Mouse (Mus musculus): ENCODE measurements around the gene Lrrc8a. TPM values are rescaled to one million over a fixed set of nuclear protein-coding genes. Genes with fewer than 3 reads are reported as not detected.

The Lrrc8a gene
- polyA plus RNA-seq, 1 experiment from 2014 or later, result 62.2 TPM

GRCm38 (mm10) chr2:30205629-30206357, 31.7 kb upstream of the Lrrc8a start, which contains the start of gene Kyat1:
Gene Kyat1, minus strand, starts transcription at chr2:30205847.
- H3K9ac ChIP-seq (replicated peaks; ENCODE audit: low read depth, low read length), result peak within 1 kb of the TSS; percentile 58
- H3K36me3 ChIP-seq (ENCODE audit: control insufficient read depth, insufficient read depth, low read length), result no peaks in the 10 kb centered on the region
- H3K4me3 ChIP-seq (ENCODE audit: low read depth, low read length), result peak within 1 kb of the TSS; percentile 58
- H3K4me1 ChIP-seq (ENCODE audit: control insufficient read depth, insufficient read depth, low read length), result peaks cover 12% of the 10 kb centered on the region
- no peaks in the 10 kb centered on the region for H3K9me3 ChIP-seq (ENCODE audit: control insufficient read depth, low read length)
- ATAC-seq (ENCODE audit: low read depth), result peak; percentile 98
- WGBS, result under 1% methylated on average over 44 of the region's 44 CpGs
- no peaks in the 10 kb centered on the region for H3K27me3 ChIP-seq (ENCODE audit: control insufficient read depth, insufficient read depth, low read length)
- H3K4me2 ChIP-seq (ENCODE audit: low read depth, low read length), result peak within 1 kb of the TSS; percentile 63
- H3K27ac ChIP-seq (ENCODE audit: low read depth, low read length), result peak within 1 kb of the TSS; percentile 76

DNA sequence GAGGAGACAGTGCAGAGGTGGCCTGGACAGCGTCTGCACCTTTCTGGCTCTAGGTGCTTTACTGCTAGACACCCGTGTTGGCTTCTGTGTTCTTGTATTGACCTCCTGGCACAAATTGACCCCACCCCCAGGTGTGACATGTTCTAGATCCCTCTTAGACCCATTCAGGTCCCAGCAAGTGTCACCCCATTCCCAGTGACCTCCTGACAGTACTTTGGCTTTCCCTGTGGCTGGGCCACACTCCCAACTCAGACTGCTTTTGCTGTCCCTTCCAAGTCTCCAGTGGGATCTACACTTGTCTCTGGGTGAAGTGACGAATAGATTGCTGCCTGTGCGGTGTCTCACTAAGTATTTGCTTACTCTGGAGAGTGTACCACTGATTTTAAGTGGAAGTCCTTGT, 30.1 kb upstream of the Lrrc8a start:
- H3K36me3 ChIP-seq (ENCODE audit: control insufficient read depth, insufficient read depth, low read length), result no peaks in the 10 kb centered on the region
- 81% methylated on average over 4 of the region's 4 CpGs for WGBS

GRCm38 (mm10) chr2:30207886-30208285, 29.6 kb upstream of the Lrrc8a start:
- Histone ChIP-seq H3K27ac (ENCODE audit: low read depth, low read length) (no peak overlapping the region), H3K27me3 (ENCODE audit: control insufficient read depth, insufficient read depth, low read length) (no peaks in the 10 kb centered on the region), H3K9me3 (ENCODE audit: control insufficient read depth, low read length) (no peaks in the 10 kb centered on the region), H3K4me3 (ENCODE audit: low read depth, low read length) (no peak overlapping the region), H3K4me2 (ENCODE audit: low read depth, low read length) (no peak overlapping the region), H3K36me3 (ENCODE audit: control insufficient read depth, insufficient read depth, low read length) (no peaks in the 10 kb centered on the region), H3K9ac (replicated peaks; ENCODE audit: low read depth, low read length) (no peak overlapping the region), H3K4me1 (ENCODE audit: control insufficient read depth, insufficient read depth, low read length) (peaks cover 12% of the 10 kb centered on the region)
- no peak for ATAC-seq (ENCODE audit: low read depth)
- 77% methylated on average over 5 of the region's 5 CpGs for WGBS

More for the DNA sequence above, 30.1 kb upstream of the Lrrc8a start:
- no peak overlapping the region for H3K4me2 ChIP-seq (ENCODE audit: low read depth, low read length)
- no peaks in the 10 kb centered on the region for H3K27me3 ChIP-seq (ENCODE audit: control insufficient read depth, insufficient read depth, low read length)
- H3K27ac ChIP-seq (ENCODE audit: low read depth, low read length), result no peak overlapping the region
- ATAC-seq (ENCODE audit: low read depth), result no peak
- no peak overlapping the region for H3K9ac ChIP-seq (replicated peaks; ENCODE audit: low read depth, low read length)
- peaks cover 12% of the 10 kb centered on the region for H3K4me1 ChIP-seq (ENCODE audit: control insufficient read depth, insufficient read depth, low read length)
- H3K9me3 ChIP-seq (ENCODE audit: control insufficient read depth, low read length), result no peaks in the 10 kb centered on the region
- H3K4me3 ChIP-seq (ENCODE audit: low read depth, low read length), result no peak overlapping the region

DNA sequence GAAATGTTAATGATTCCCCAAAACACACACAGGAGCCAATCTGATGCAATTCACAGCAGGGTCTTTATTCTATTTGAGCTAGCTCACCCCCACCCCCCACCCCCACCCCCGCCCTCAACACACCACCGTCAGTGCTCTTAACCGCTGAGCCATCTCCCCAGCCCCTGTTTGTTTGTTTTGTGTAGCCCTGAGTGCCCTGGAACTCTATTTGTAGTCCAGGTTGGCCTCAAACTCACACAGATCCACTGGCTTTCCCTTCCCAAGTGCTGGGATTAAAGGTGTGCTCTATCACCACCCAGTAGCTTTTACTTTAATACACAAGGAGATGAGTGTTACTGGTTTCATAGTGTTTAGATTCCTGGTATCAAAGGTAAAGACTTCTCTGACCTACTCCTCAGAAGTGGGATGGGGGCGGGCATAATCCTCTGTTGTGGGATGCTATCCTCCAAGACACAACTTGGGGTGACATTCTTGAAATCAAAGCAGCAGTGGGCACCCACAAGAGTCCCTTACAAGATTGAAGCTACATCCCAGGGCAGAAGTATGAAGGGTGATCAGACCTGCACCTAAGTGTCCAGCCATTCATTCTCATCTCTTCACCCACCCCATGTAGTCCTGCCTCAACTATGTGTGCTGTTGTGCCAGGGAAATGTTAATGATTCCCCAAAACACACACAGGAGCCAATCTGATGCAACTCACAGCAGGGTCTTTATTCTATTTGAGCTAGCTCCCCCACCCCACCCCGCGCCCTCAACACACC, 25.9 kb upstream of the Lrrc8a start:
- no peak overlapping the region for H3K9ac ChIP-seq (replicated peaks; ENCODE audit: low read depth, low read length)
- H3K27ac ChIP-seq (ENCODE audit: low read depth, low read length), result no peak overlapping the region

DNA sequence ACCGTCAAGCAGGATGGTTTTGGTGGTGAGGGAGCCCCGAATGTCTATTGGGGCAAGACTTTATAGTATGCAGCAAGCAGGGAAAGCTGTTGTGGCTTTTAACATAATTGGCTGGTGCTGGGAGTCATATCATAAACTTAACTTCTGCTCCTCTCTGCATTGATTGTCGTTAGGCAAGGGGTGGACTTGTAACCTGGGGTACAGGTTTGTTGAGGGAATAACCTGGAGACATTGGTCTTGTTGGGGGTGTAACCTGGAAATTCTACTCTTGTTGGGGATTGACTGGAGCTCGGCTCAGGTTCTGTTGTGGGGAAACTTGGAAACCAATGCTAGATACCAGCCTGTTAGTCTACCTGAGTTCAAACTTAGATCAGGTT, 25.4 kb upstream of the Lrrc8a start:
- no peak overlapping the region for H3K27ac ChIP-seq (ENCODE audit: low read depth, low read length)
- WGBS, result 73% methylated on average over 4 of the region's 4 CpGs
- no peaks in the 10 kb centered on the region for H3K27me3 ChIP-seq (ENCODE audit: control insufficient read depth, insufficient read depth, low read length)
- no peak overlapping the region for H3K9ac ChIP-seq (replicated peaks; ENCODE audit: low read depth, low read length)
- no peak overlapping the region for H3K4me3 ChIP-seq (ENCODE audit: low read depth, low read length)
- H3K4me1 ChIP-seq (ENCODE audit: control insufficient read depth, insufficient read depth, low read length), result no peaks in the 10 kb centered on the region
- ATAC-seq (ENCODE audit: low read depth), result no peak
- H3K36me3 ChIP-seq (ENCODE audit: control insufficient read depth, insufficient read depth, low read length), result no peaks in the 10 kb centered on the region
- no peak overlapping the region for H3K4me2 ChIP-seq (ENCODE audit: low read depth, low read length)
- H3K9me3 ChIP-seq (ENCODE audit: control insufficient read depth, low read length), result no peaks in the 10 kb centered on the region

More for the DNA sequence above, 25.9 kb upstream of the Lrrc8a start:
- Histone ChIP-seq H3K27me3 (ENCODE audit: control insufficient read depth, insufficient read depth, low read length) (no peaks in the 10 kb centered on the region), H3K4me3 (ENCODE audit: low read depth, low read length) (no peak overlapping the region), H3K4me1 (ENCODE audit: control insufficient read depth, insufficient read depth, low read length) (peaks cover 1% of the 10 kb centered on the region), H3K9me3 (ENCODE audit: control insufficient read depth, low read length) (no peaks in the 10 kb centered on the region), H3K36me3 (ENCODE audit: control insufficient read depth, insufficient read depth, low read length) (no peaks in the 10 kb centered on the region), H3K4me2 (ENCODE audit: low read depth, low read length) (no peak overlapping the region)
- ATAC-seq (ENCODE audit: low read depth), result no peak
- 70% methylated on average over 6 of the region's 6 CpGs for WGBS

- Histone ChIP-seq H3K27ac (ENCODE audit: low read depth, low read length) (no peak overlapping the region), H3K36me3 (ENCODE audit: control insufficient read depth, insufficient read depth, low read length) (no peaks in the 10 kb centered on the region), H3K4me2 (ENCODE audit: low read depth, low read length) (no peak overlapping the region), H3K9ac (replicated peaks; ENCODE audit: low read depth, low read length) (no peak overlapping the region), H3K27me3 (ENCODE audit: control insufficient read depth, insufficient read depth, low read length) (no peaks in the 10 kb centered on the region), H3K4me1 (ENCODE audit: control insufficient read depth, insufficient read depth, low read length) (no peaks in the 10 kb centered on the region), H3K9me3 (ENCODE audit: control insufficient read depth, low read length) (no peaks in the 10 kb centered on the region), H3K4me3 (ENCODE audit: low read depth, low read length) (no peak overlapping the region)
- 75% methylated on average over 1 of the region's 1 CpGs for WGBS
- ATAC-seq (ENCODE audit: low read depth), result no peak
Measured at GRCm38 (mm10) chr2:30212951-30213350, 24.6 kb upstream of the Lrrc8a start.

DNA sequence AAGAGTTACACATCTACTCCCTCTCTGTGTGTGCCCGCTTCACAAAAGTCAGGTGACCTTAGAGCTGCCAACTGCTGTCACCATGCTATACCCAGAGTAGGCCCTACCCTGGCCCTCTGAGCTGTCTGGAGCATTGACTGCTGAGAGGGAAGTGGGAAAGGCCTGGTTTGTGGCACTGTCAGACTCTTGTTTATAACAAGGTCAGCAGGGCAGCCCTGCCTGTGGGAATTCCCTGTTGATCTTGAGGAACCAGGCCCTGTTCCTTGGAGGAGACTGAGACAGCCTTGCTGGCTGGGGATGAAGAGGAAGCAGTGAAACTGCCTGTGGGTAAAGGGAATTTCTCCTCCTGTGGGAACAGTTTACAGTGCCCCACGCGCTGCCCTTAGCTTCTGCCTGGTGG, 22.8 kb upstream of the Lrrc8a start:
- WGBS, result 93% methylated on average over 3 of the region's 3 CpGs
- ATAC-seq (ENCODE audit: low read depth), result no peak
- Histone ChIP-seq H3K4me3 (ENCODE audit: low read depth, low read length) (no peak overlapping the region), H3K27ac (ENCODE audit: low read depth, low read length) (no peak overlapping the region), H3K4me2 (ENCODE audit: low read depth, low read length) (no peak overlapping the region), H3K4me1 (ENCODE audit: control insufficient read depth, insufficient read depth, low read length) (no peaks in the 10 kb centered on the region), H3K9ac (replicated peaks; ENCODE audit: low read depth, low read length) (no peak overlapping the region), H3K27me3 (ENCODE audit: control insufficient read depth, insufficient read depth, low read length) (no peaks in the 10 kb centered on the region), H3K9me3 (ENCODE audit: control insufficient read depth, low read length) (no peaks in the 10 kb centered on the region), H3K36me3 (ENCODE audit: control insufficient read depth, insufficient read depth, low read length) (no peaks in the 10 kb centered on the region)

GRCm38 (mm10) chr2:30215493-30215892, 22.0 kb upstream of the Lrrc8a start:
- WGBS, result 79% methylated on average over 6 of the region's 6 CpGs
- Histone ChIP-seq H3K9me3 (ENCODE audit: control insufficient read depth, low read length) (no peaks in the 10 kb centered on the region), H3K4me2 (ENCODE audit: low read depth, low read length) (no peak overlapping the region), H3K27me3 (ENCODE audit: control insufficient read depth, insufficient read depth, low read length) (no peaks in the 10 kb centered on the region), H3K4me3 (ENCODE audit: low read depth, low read length) (no peak overlapping the region), H3K27ac (ENCODE audit: low read depth, low read length) (no peak overlapping the region), H3K36me3 (ENCODE audit: control insufficient read depth, insufficient read depth, low read length) (no peaks in the 10 kb centered on the region), H3K4me1 (ENCODE audit: control insufficient read depth, insufficient read depth, low read length) (no peaks in the 10 kb centered on the region), H3K9ac (replicated peaks; ENCODE audit: low read depth, low read length) (no peak overlapping the region)
- no peak for ATAC-seq (ENCODE audit: low read depth)

DNA sequence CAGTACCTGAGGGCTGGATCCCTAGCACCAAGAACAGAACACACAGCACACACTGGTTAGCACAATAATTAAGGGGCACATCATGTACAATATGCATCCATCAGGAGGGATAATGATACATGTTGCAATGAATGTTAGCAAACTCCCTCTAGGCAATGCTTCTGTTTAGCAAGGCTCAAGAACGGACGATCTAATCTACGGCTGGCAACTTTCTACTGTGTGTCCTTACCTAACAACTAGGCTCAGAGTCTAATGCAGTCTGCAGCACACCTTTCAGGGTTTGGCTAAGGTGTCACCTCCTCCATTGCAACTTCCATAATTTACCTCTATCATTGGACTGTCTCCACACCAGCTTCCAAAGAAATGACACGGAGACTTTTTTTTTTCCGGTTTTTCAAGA, 21.2 kb upstream of the Lrrc8a start:
- no peak for ATAC-seq (ENCODE audit: low read depth)
- 96% methylated on average over 5 of the region's 5 CpGs for WGBS
- Histone ChIP-seq H3K27ac (ENCODE audit: low read depth, low read length) (no peak overlapping the region), H3K4me3 (ENCODE audit: low read depth, low read length) (no peak overlapping the region), H3K4me1 (ENCODE audit: control insufficient read depth, insufficient read depth, low read length) (no peaks in the 10 kb centered on the region), H3K27me3 (ENCODE audit: control insufficient read depth, insufficient read depth, low read length) (no peaks in the 10 kb centered on the region), H3K36me3 (ENCODE audit: control insufficient read depth, insufficient read depth, low read length) (no peaks in the 10 kb centered on the region), H3K4me2 (ENCODE audit: low read depth, low read length) (no peak overlapping the region), H3K9ac (replicated peaks; ENCODE audit: low read depth, low read length) (no peak overlapping the region), H3K9me3 (ENCODE audit: control insufficient read depth, low read length) (no peaks in the 10 kb centered on the region)
